In the genomic region with DNA sequence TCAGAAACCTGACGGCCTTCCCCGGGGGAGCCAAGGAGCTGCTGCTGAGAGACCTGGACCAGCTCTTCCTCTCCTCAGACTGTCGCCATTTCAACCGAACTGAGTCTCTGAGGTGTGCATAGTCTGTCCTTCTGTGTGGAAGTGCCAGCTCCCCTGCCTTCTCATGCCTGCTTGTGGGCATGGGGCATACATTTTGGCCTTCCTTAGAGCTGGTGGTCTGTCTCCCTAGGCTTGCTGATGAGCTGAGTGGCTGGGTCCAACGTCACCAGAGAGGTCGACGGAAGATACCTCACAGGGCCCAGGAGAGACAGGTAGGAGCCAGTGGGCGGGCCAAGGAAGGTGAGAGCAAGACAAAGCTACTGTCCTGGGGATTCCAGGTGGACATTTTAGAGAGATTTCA, we compare ENCODE assay signal across 26 mouse cellular contexts. TPM values are rescaled to one million over a fixed set of nuclear protein-coding genes. Genes with fewer than 3 reads are reported as not detected.
"Had no signal": no experiment of that assay in that cellular context is flagged by ENCODE, and none has a peak within 500 bp of the region (broad histone marks: within the 10 kb centered on the region; RNA-seq: fewer than 3 reads in every experiment).

No protein-coding gene starts in this region.

- H3K27me3 ChIP-seq: hindbrain, embryonic 12.5 days; intestine, embryonic 15.5 days; liver, embryonic 15.5 days had no signal

- DNase-seq: gastrocnemius, postnatal 10 days; gastrocnemius, postnatal 25 days; heart, adult 2 months; heart, postnatal 4 days; kidney, adult 18-20 months; kidney, adult 8-10 months; kidney, postnatal 10 days; kidney, postnatal 25 days; kidney, postnatal 4 days; liver; liver, embryonic 13.5 days had no signal

- H3K27ac ChIP-seq: heart, adult 2 months; heart, embryonic 13.5 days; heart, embryonic 15.5 days; hindbrain, embryonic 10.5 days; hindbrain, embryonic 12.5 days; hindbrain, embryonic 14.5 days; intestine, embryonic 15.5 days; limb, embryonic 10.5 days; limb, embryonic 12.5 days; liver, embryonic 13.5 days; liver, embryonic 15.5 days had no signal

- H3K4me3 ChIP-seq: gastrocnemius, adult 2 months; heart, adult 2 months; heart, embryonic 13.5 days; heart, embryonic 15.5 days; hindbrain, embryonic 10.5 days; hindbrain, embryonic 12.5 days; intestine, embryonic 15.5 days; left cerebral cortex, adult 2 months; limb, embryonic 10.5 days; limb, embryonic 12.5 days; liver, embryonic 13.5 days; liver, embryonic 15.5 days had no signal

RNA-seq across cellular contexts. Expression of gene Tnxb, which starts 17.4 kb away (rescaled TPM):
- total RNA-seq: granulocyte monocyte progenitor cell, adult 5-6 weeks had no signal
- polyA plus RNA-seq: inflammation-experienced regulatory T-cells, adult 6 months; limb, embryonic 10.5 days; limb, embryonic 12.5 days had no signal

RNA-seq across cellular contexts. Expression of gene Prrt1, which starts 23.7 kb away (rescaled TPM):
- polyA plus RNA-seq: heart, embryonic 11.5 days; liver, embryonic 11.5 days; liver, embryonic 15.5 days had no signal
